Mouse (Mus musculus): ENCODE data around the gene Tead1.

DNA sequence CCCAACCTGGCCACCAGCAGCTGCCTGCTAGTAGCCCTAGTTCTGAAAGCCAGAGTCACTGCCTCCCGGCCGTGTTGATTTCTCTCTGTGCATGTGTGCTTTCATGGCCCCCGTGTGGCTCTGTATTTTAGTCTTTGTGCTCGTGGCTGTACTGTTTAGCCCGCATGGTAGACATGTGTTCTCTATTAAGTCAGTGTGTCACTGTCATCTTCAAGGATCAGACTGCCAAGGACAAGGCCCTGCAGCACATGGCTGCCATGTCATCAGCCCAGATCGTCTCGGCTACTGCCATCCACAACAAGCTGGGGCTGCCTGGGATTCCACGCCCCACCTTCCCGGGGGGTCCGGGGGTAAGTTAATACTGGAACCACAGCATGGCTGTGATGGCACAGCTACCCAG is 177.5 kb downstream of the Tead1 start:
- TF ChIP-seq EP300 (IDR thresholded peaks at IDR 0.05; ENCODE audit: low read depth) (no peak), CTCF (IDR thresholded peaks at IDR 0.05; ENCODE audit: low read depth) (no peak)

Measured in liver, postnatal 0 days (tissue).